Mouse (Mus musculus) cerebellum, adult 2 months (tissue): ENCODE data around the gene Il2. TPM values are rescaled to one million over a fixed set of nuclear protein-coding genes. Genes with fewer than 3 reads are reported as not detected.

Source experiments
- DNase-seq, 2 experiments: peaks; one replicate each; pipeline ENCODE4 v3.0.0; 2021
- H3K27ac ChIP-seq: fragments of 200-500 bp; 2 replicates; pipeline ENCODE4 v1.5.1; 2012; ENCODE audit warnings: low read length, control low read depth, inconsistent platforms; ENCODE audit not compliant: insufficient read depth
- H3K27me3 ChIP-seq: fragments of 200-500 bp; 2 replicates; pipeline ENCODE4 v1.6.1; 2012; ENCODE audit warnings: inconsistent platforms, mild to moderate bottlenecking, low read length, moderate library complexity; ENCODE audit not compliant: control insufficient read depth, insufficient read depth
- H3K4me1 ChIP-seq: fragments of 200-500 bp; 2 replicates; pipeline ENCODE4 v1.6.1; 2011; ENCODE audit warnings: low read length; ENCODE audit not compliant: control insufficient read depth, insufficient read depth
- H3K4me3 ChIP-seq: fragments of 200-500 bp; replicated peaks from 2 replicates; pipeline ENCODE3; 2011; ENCODE audit warnings: mild to moderate bottlenecking, low read depth, low read length, control low read depth; ENCODE audit not compliant: insufficient read depth
- CTCF ChIP-seq: fragments of 200-500 bp; IDR thresholded peaks from 2 replicates; pipeline ENCODE4 v1.5.1; 2011; ENCODE audit warnings: low read depth, mild to moderate bottlenecking, control low read depth, low read length, moderate library complexity, borderline replicate concordance; ENCODE audit not compliant: insufficient read depth
- POLR2A ChIP-seq: fragments of 200-500 bp; IDR thresholded peaks from 2 replicates; pipeline ENCODE4 v1.6.1; 2011; ENCODE audit warnings: low read length, control low read depth, borderline replicate concordance; ENCODE audit not compliant: insufficient read depth
- WGBS: fragments of 180-500 bp; shearing (Covaris S2); methylation state at CpG from one replicate; pipeline ENCODE4 v1.1.7; 2018; 5-methylcytosine and 5-hydroxymethylcytosine counted together
- polyA plus RNA-seq: library from polyadenylated mRNA; depleted of rRNA; stranded (reverse); fragments of >200 nt; gene quantifications from 2 replicates; pipeline ENCODE4 v1.2.3, GENCODE M21; 2012

Il2 gene
- polyA plus RNA-seq, 1 experiment = 0.36 TPM

- no peak overlapping the region for H3K27ac ChIP-seq
- H3K27me3 ChIP-seq = no peaks in the 10 kb centered on the region
- DNase-seq = no peak
- no peak overlapping the region for H3K4me3 ChIP-seq
- no peak for TF ChIP-seq CTCF
- no peak for TF ChIP-seq POLR2A
- no peaks in the 10 kb centered on the region for H3K4me1 ChIP-seq
- 92% methylated on average over 7 of the region's 7 CpGs for WGBS
Observed at GRCm38 (mm10) chr3:37153004-37153403, 27.2 kb upstream of the Il2 start.

GRCm38 (mm10) chr3:37152274-37152673 is 26.5 kb upstream of the Il2 start:
- Histone ChIP-seq H3K27ac (no peak overlapping the region), H3K4me3 (no peak overlapping the region), H3K27me3 (no peaks in the 10 kb centered on the region), H3K4me1 (no peaks in the 10 kb centered on the region)
- DNase-seq = no peak
- TF ChIP-seq POLR2A = no peak
- no peak for TF ChIP-seq CTCF
- WGBS = 89% methylated on average over 10 of the region's 10 CpGs

- Histone ChIP-seq H3K4me3 (no peak overlapping the region), H3K27ac (no peak overlapping the region), H3K27me3 (no peaks in the 10 kb centered on the region), H3K4me1 (no peaks in the 10 kb centered on the region)
- no peak for DNase-seq
- TF ChIP-seq CTCF = no peak
- no peak for TF ChIP-seq POLR2A
- WGBS = 50% methylated on average over 7 of the region's 7 CpGs
Observed at GRCm38 (mm10) chr3:37146810-37147209, 21.1 kb upstream of the Il2 start.

GRCm38 (mm10) chr3:37146406-37146805 is 20.6 kb upstream of the Il2 start:
- no peak for DNase-seq
- WGBS = 5% methylated on average over 8 of the region's 8 CpGs
- H3K27ac ChIP-seq = no peak overlapping the region
- H3K4me3 ChIP-seq = no peak overlapping the region
- TF ChIP-seq POLR2A = no peak
- no peak for TF ChIP-seq CTCF
- no peaks in the 10 kb centered on the region for H3K27me3 ChIP-seq
- H3K4me1 ChIP-seq = no peaks in the 10 kb centered on the region

GRCm38 (mm10) chr3:37144979-37145378 is 19.2 kb upstream of the Il2 start:
- Histone ChIP-seq H3K27me3 (no peaks in the 10 kb centered on the region), H3K4me1 (no peaks in the 10 kb centered on the region), H3K27ac (no peak overlapping the region), H3K4me3 (no peak overlapping the region)
- no peak for TF ChIP-seq POLR2A
- no peak for TF ChIP-seq CTCF
- DNase-seq = no peak
- WGBS = 65% methylated on average over 1 of the region's 1 CpGs

GRCm38 (mm10) chr3:37141827-37142226 is 16.1 kb upstream of the Il2 start:
- Histone ChIP-seq H3K27me3 (no peaks in the 10 kb centered on the region), H3K27ac (no peak overlapping the region), H3K4me1 (no peaks in the 10 kb centered on the region), H3K4me3 (no peak overlapping the region)
- 74% methylated on average over 2 of the region's 2 CpGs for WGBS
- DNase-seq = no peak
- TF ChIP-seq CTCF = no peak
- TF ChIP-seq POLR2A = no peak

DNA sequence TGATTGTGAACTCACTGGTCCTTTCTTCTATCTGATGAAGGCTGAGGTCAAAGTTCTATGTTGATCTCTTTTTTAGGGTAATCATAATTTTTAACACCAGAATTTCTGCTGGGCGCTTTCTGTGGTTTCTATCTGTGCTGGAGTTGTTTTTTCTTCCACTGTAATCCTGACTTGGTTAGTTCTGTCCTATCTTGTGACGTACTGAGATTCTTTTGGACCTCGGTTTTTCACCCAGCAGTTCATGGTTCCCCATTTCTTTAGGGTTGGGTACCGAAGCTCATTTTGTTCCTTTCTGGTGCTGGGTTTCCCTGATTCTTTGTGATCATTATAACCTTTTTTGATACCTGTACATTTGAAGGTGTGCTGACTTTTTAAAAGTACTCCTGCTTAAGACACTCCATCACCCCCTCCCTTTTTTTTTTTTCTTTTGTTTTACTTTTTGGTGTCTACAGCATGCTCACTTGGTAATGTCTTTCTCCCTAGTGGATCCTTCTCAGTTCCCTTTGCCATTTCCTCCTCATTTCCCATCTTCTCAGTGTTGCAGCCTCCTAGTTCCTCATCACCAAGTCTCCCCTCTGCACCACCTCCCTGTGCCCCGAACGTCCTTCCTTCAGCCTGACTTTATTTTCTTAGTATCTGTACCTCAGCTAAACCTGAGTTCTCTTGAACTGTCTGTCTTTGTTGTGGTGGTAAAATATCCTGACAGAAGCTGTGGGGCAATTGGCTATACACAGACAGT is 14.6 kb upstream of the Il2 start:
- DNase-seq = no peak
- no peak overlapping the region for H3K4me3 ChIP-seq
- no peak for TF ChIP-seq CTCF
- TF ChIP-seq POLR2A = no peak
- H3K27ac ChIP-seq = no peak overlapping the region
- 92% methylated on average over 6 of the region's 6 CpGs for WGBS
- no peaks in the 10 kb centered on the region for H3K27me3 ChIP-seq
- no peaks in the 10 kb centered on the region for H3K4me1 ChIP-seq

DNA sequence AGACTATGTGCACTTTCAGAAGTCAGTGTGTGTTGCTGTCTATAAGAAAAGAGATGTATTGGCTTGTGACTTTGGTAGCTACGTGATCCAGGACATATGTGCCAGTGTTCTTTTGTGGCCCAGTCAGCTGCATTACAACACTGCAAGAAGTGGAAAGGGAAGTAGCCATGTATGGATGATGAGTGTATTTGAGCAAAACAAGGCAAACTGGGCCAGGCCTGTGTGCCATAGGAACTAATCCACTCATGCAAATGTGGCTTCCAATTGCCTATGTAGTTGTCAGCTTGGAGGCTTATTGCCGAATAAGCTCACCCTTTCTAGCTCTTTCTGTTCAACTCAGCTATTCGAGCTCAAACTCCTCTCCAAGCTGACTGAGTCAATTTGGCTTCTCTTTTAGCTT is 13.4 kb upstream of the Il2 start:
- Histone ChIP-seq H3K4me3 (no peak overlapping the region), H3K27ac (no peak overlapping the region), H3K4me1 (no peaks in the 10 kb centered on the region), H3K27me3 (no peaks in the 10 kb centered on the region)
- DNase-seq = no peak
- WGBS = 72% methylated on average over 3 of the region's 3 CpGs
- TF ChIP-seq POLR2A (no peak), CTCF (no peak)

DNA sequence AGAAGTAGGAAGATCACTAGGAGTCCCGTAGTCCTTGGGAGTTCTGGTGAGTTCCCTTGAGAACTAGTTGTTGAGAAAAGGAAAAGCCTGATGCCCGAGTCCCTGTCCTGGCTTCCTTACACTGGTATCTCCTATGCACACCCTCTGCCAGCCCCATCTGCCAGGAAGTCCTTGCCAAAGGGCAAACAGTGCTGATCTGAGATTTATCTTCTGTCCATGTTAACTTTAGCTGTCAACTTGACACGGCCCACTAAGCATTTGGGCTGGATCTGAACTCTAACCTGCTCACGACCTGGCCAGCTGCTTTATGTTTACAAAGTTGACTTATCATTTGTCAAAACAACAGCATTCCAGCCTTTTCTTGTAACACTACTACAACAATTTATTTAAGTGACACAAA is 11.5 kb upstream of the Il2 start:
- TF ChIP-seq CTCF (no peak), POLR2A (no peak)
- no peak for DNase-seq
- H3K27ac ChIP-seq = no peak overlapping the region
- H3K4me3 ChIP-seq = no peak overlapping the region
- no peaks in the 10 kb centered on the region for H3K4me1 ChIP-seq
- no peaks in the 10 kb centered on the region for H3K27me3 ChIP-seq
- WGBS = 16% methylated on average over 4 of the region's 4 CpGs
